Mouse (Mus musculus) kidney, embryonic 16.5 days (tissue): ENCODE results near the gene Cyfip1. TPM values are rescaled to one million over a fixed set of nuclear protein-coding genes. Genes with fewer than 3 reads are reported as not detected.
"Not testable (repeated sequence)": the region's sequence is repeated elsewhere in the genome, so short reads cannot be mapped to it uniquely, and the experiment has no call there.

Experiments
- ATAC-seq: fragments of 200-750 bp; cut with Nextera tagmentation; 2 replicates; pipeline ENCODE4 v1.8.0; 2017; ENCODE audit warnings: moderate TSS enrichment; ENCODE audit not compliant: low FRiP score, low TSS enrichment
- H3K27ac ChIP-seq: fragments of 300-500 bp; sonication (generic); 2 replicates; pipeline ENCODE4 v1.5.1; 2014; ENCODE audit warnings: low read length
- H3K27me3 ChIP-seq: fragments of 300-500 bp; sonication (generic); 2 replicates; pipeline ENCODE4 v1.6.1; 2014; ENCODE audit warnings: low read length, control low read depth, mixed read lengths; ENCODE audit not compliant: insufficient read depth
- H3K36me3 ChIP-seq: fragments of 300-500 bp; sonication (generic); 2 replicates; pipeline ENCODE4 v1.6.1; 2014; ENCODE audit warnings: low read length, control low read depth, mixed read lengths; ENCODE audit not compliant: insufficient read depth
- H3K4me1 ChIP-seq: fragments of 300-500 bp; sonication (generic); 2 replicates; pipeline ENCODE4 v1.6.1; 2014; ENCODE audit warnings: low read length, control low read depth, mixed read lengths; ENCODE audit not compliant: insufficient read depth
- H3K4me2 ChIP-seq: fragments of 300-500 bp; sonication (generic); replicated peaks from 2 replicates; pipeline ENCODE4 v1.6.1; 2014; ENCODE audit warnings: low read depth, low read length
- H3K4me3 ChIP-seq: fragments of 300-500 bp; sonication (generic); 2 replicates; pipeline ENCODE4 v1.5.1; 2014; ENCODE audit warnings: mild to moderate bottlenecking, low read length
- H3K9ac ChIP-seq: fragments of 300-500 bp; sonication (generic); replicated peaks from 2 replicates; pipeline ENCODE4 v1.6.1; 2014; ENCODE audit warnings: low read length
- H3K9me3 ChIP-seq: fragments of 300-500 bp; sonication (generic); 2 replicates; pipeline ENCODE4 v1.6.1; 2016; ENCODE audit warnings: low read length, control low read depth
- WGBS: fragments of 180-500 bp; shearing (Covaris S2); extraction: QIAGEN DNeasy Blood & Tissue Kit; methylation state at CpG from one replicate; pipeline ENCODE4 v1.1.7; 2014; 5-methylcytosine and 5-hydroxymethylcytosine counted together
- polyA plus RNA-seq: library from polyadenylated mRNA; unstranded; fragments of >200 nt; fragmentation: Nextera tagmentation; extraction: Ambion mirVana; gene quantifications from 2 replicates; pipeline ENCODE4 v1.2.1, GENCODE M21; 2015

The Cyfip1 gene
- polyA plus RNA-seq, 1 experiment from 2014 or later, result 113 TPM

- Histone ChIP-seq H3K4me2 (no peak overlapping the region), H3K27ac (no peak overlapping the region), H3K36me3 (peaks cover 67% of the 10 kb centered on the region), H3K27me3 (no peaks in the 10 kb centered on the region), H3K9me3 (no peaks in the 10 kb centered on the region), H3K9ac (no peak overlapping the region), H3K4me3 (no peak overlapping the region), H3K4me1 (no peaks in the 10 kb centered on the region)
- ATAC-seq, result no peak
- 92% methylated on average over 5 of the region's 5 CpGs for WGBS
These were observed 70.6 kb downstream of the Cyfip1 start for GRCm38 (mm10) chr7:55912118-55912517.

DNA sequence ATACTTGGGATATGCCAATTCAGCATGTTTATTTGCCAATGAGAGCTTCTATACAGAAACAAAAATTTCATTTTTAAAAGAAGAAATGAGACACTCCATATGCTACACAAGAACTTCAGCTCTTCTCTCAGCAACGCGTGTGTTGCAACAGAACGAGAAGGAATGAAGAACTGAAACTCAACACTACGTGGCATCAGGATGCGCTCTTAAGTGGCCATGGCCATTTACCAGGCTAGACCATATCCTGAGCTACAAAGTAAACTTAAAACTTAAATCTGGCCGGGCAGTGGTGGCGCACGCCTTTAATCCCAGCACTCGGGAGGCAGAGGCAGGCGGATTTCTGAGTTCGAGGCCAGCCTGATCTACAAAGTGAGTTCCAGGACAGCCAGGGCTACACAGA lies 76.8 kb downstream of the Cyfip1 start:
- not testable (repeated sequence) for H3K4me2 ChIP-seq, H3K4me1 ChIP-seq, H3K9ac ChIP-seq, H3K4me3 ChIP-seq, H3K27ac ChIP-seq, H3K9me3 ChIP-seq, H3K27me3 ChIP-seq, ATAC-seq
- 97% methylated on average over 11 of the region's 11 CpGs for WGBS
- peaks cover 76% of the 10 kb centered on the region for H3K36me3 ChIP-seq

DNA sequence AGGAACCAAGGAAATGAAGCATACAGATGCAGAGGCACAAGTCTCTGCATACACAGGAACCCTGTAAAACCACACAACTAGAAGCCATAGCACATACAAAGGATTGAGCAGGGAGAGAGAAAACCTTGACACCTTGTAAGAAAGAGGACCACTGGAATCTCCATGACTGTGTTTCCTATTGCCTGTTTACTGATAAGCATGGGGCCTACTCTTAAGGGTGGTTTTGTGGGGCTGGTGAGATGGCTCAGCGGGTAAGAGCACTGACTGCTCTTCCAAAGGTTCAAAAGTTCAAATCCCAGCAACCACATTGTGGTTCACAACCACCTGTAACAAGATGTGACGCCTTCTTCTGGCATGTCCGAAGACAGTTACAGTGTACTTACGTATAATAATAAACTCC lies 85.7 kb downstream of the Cyfip1 start:
- no peak overlapping the region for H3K4me2 ChIP-seq
- H3K9me3 ChIP-seq, result no peaks in the 10 kb centered on the region
- H3K4me3 ChIP-seq, result no peak overlapping the region
- ATAC-seq, result no peak
- peaks cover 62% of the 10 kb centered on the region for H3K36me3 ChIP-seq
- 93% methylated on average over 4 of the region's 4 CpGs for WGBS
- no peaks in the 10 kb centered on the region for H3K27me3 ChIP-seq
- H3K4me1 ChIP-seq, result no peaks in the 10 kb centered on the region
- no peak overlapping the region for H3K9ac ChIP-seq
- no peak overlapping the region for H3K27ac ChIP-seq

DNA sequence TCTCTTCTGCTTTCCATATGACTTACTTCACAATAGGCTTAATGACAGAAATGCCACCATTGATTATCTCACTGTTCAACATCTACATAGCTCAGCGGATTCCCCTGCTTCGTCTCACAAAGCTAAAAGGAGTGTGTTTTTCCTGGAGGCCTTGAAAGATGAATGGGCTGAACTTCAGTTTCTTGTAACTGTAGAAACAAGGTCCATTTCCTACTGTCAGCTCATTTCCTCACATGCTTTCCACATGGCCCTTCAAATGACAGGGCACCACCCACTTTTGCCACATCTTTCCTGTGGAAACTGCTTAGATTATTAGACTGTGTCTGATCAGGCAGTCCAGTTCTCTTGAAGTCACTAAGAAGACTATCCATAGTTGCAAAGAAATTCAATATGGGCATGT lies 87.1 kb downstream of the Cyfip1 start:
- no peak overlapping the region for H3K4me3 ChIP-seq
- H3K36me3 ChIP-seq, result peaks cover 52% of the 10 kb centered on the region
- no peak overlapping the region for H3K4me2 ChIP-seq
- 58% methylated on average over 2 of the region's 2 CpGs for WGBS
- no peaks in the 10 kb centered on the region for H3K9me3 ChIP-seq
- no peak for ATAC-seq
- H3K4me1 ChIP-seq, result no peaks in the 10 kb centered on the region
- H3K9ac ChIP-seq, result no peak overlapping the region
- no peaks in the 10 kb centered on the region for H3K27me3 ChIP-seq
- no peak overlapping the region for H3K27ac ChIP-seq

- H3K9ac ChIP-seq, result no peak overlapping the region
- H3K4me2 ChIP-seq, result no peak overlapping the region
- H3K27me3 ChIP-seq, result no peaks in the 10 kb centered on the region
- no peak overlapping the region for H3K27ac ChIP-seq
- WGBS, result 98% methylated on average over 2 of the region's 2 CpGs
- no peak overlapping the region for H3K4me3 ChIP-seq
- peaks cover 13% of the 10 kb centered on the region for H3K36me3 ChIP-seq
- no peak for ATAC-seq
- H3K4me1 ChIP-seq, result no peaks in the 10 kb centered on the region
- no peaks in the 10 kb centered on the region for H3K9me3 ChIP-seq
These were observed 93.5 kb downstream of the Cyfip1 start for GRCm38 (mm10) chr7:55935025-55935424.

DNA sequence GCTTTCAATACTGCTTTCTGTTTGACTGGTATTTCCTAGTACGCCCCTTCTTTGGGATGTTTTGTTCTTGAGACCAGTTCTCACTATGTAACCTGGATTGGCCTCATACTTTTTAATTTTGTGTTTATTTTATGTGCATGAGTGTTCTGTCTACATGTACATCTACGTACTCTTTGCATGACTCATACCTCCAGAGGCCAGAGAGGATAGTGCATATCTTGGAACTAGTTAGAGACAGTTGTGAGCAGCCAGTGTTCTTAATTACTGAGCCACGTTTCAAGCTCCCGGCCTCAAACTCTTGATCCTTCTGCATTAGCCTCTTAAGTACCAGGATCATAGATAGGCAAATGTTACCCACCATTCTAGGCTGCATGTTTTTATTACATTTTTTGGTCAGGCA lies 96.8 kb downstream of the Cyfip1 start:
- no peaks in the 10 kb centered on the region for H3K9me3 ChIP-seq
- H3K36me3 ChIP-seq, result 0 out of 2 replicates have a peak, but pooled peaks cover 6% of the 10 kb centered on the region
- no peak overlapping the region for H3K4me3 ChIP-seq
- H3K9ac ChIP-seq, result no peak overlapping the region
- H3K4me2 ChIP-seq, result no peak overlapping the region
- no peaks in the 10 kb centered on the region for H3K27me3 ChIP-seq
- no peak overlapping the region for H3K27ac ChIP-seq
- WGBS, result 91% methylated on average over 4 of the region's 4 CpGs
- H3K4me1 ChIP-seq, result no peaks in the 10 kb centered on the region
- ATAC-seq, result no peak

- Histone ChIP-seq H3K9ac (no peak overlapping the region), H3K27me3 (no peaks in the 10 kb centered on the region), H3K9me3 (peaks cover 14% of the 10 kb centered on the region; the same call in 1 of the 2 replicates), H3K4me3 (no peak overlapping the region), H3K27ac (no peak overlapping the region), H3K36me3 (peaks cover 19% of the 10 kb centered on the region), H3K4me1 (peaks cover 5% of the 10 kb centered on the region), H3K4me2 (no peak overlapping the region)
- 96% methylated on average over 2 of the region's 2 CpGs for WGBS
- ATAC-seq, result no peak
These were observed 114.5 kb downstream of the Cyfip1 start for GRCm38 (mm10) chr7:55956054-55956453.

DNA sequence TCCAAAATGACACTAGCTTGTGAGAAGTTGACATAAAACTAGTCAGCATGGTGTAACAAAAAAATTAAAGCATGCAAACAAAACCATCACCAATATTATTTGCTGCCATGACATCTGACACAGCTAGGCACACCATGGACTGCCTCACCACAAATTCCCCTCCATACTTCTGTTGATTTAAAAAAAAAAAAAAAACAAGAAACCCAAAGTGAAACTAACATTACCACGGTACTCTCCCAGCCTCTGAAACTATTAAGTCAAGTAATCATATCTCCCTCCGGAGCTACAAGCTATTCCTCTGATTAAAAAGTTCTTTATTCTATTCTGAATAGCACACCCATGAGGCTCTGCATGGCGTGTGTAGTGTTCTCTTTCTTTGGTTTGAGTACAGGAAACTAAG lies 115.6 kb downstream of the Cyfip1 start:
- no peak overlapping the region for H3K4me2 ChIP-seq
- ATAC-seq, result no peak
- 93% methylated on average over 3 of the region's 3 CpGs for WGBS
- peaks cover 19% of the 10 kb centered on the region for H3K36me3 ChIP-seq
- no peak overlapping the region for H3K27ac ChIP-seq
- H3K4me3 ChIP-seq, result no peak overlapping the region
- no peak overlapping the region for H3K9ac ChIP-seq
- H3K27me3 ChIP-seq, result no peaks in the 10 kb centered on the region
- peaks cover 14% of the 10 kb centered on the region; the same call in 1 of the 2 replicates for H3K9me3 ChIP-seq
- H3K4me1 ChIP-seq, result peaks cover 7% of the 10 kb centered on the region

GRCm38 (mm10) chr7:55957916-55958315 lies 116.4 kb downstream of the Cyfip1 start:
- WGBS, result 90% methylated on average over 4 of the region's 4 CpGs
- peaks cover 9% of the 10 kb centered on the region for H3K4me1 ChIP-seq
- peaks cover 14% of the 10 kb centered on the region; the same call in 1 of the 2 replicates for H3K9me3 ChIP-seq
- H3K36me3 ChIP-seq, result peaks cover 19% of the 10 kb centered on the region
- no peak overlapping the region for H3K4me3 ChIP-seq
- no peak overlapping the region for H3K9ac ChIP-seq
- no peak overlapping the region for H3K27ac ChIP-seq
- no peaks in the 10 kb centered on the region for H3K27me3 ChIP-seq
- H3K4me2 ChIP-seq, result no peak overlapping the region
- no peak for ATAC-seq

GRCm38 (mm10) chr7:55959801-55960200 lies 118.3 kb downstream of the Cyfip1 start:
- Histone ChIP-seq H3K9me3 (0 out of 2 replicates have a peak, but pooled peaks cover 3% of the 10 kb centered on the region), H3K4me3 (no peak overlapping the region), H3K4me1 (peaks cover 12% of the 10 kb centered on the region), H3K27ac (no peak overlapping the region), H3K9ac (no peak overlapping the region), H3K27me3 (no peaks in the 10 kb centered on the region), H3K36me3 (peaks cover 9% of the 10 kb centered on the region), H3K4me2 (no peak overlapping the region)
- no peak for ATAC-seq
- WGBS, result 95% methylated on average over 3 of the region's 3 CpGs
